Mouse (Mus musculus): ENCODE results near the gene Lima1. TPM values are rescaled to one million over a fixed set of nuclear protein-coding genes. Genes with fewer than 3 reads are reported as not detected.

The Lima1 gene
- total RNA-seq (2023), result 0.59 TPM

DNA sequence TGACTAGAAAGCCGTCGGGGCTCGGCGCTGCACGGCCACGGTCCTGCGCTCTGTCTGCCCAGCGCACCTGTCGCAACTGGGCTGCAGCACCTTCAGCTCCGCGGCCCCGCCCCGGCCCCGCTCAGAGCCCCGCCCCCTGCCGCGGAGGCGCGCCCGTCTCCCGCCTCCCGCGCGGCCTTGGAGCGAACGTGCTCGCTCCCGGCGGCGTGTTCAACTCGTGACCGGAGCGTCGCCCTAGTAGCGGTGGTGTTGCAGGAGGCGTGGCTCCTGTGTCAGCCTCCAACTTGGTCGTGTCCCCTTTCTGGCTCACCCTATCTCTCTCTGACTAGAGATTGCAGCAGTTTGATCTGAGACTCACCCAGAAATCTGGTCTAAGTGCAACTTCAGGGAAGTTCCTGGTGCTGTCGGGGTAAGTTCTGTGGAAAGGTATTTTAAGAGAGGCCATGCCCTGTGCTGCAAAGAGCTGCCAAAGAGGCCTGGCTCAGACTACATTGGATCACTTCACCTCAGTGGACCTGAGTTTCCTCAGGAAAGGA, at the start of gene Lima1:
TSS of gene Lima1 (minus strand) at position 123 of the 536 bp plus-strand sequence.

DNA sequence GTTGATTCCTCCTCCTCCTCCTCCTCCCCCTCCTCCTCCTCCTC, 102.6 kb downstream of the Lima1 start, which contains the start of gene Cers5:
TSS of gene Cers5 (minus strand) at position 5 of the 44 bp plus-strand sequence.

Other genes starting within 250 kb of the Lima1 start
- 6.7 TPM for gene Racgap1, start 223.8 kb downstream of the Lima1 start, total RNA-seq (2023)
- gene Asic1, start 205.1 kb downstream of the Lima1 start, total RNA-seq (2023), result not detected
- gene Smarcd1, start 173.3 kb downstream of the Lima1 start, total RNA-seq (2023), result 64.2 TPM
- gene Gm17349, start 170.0 kb downstream of the Lima1 start, total RNA-seq (2023), result 2.6 TPM
- gene Gpd1, start 157.9 kb downstream of the Lima1 start, total RNA-seq (2023), result 1.3 TPM
- gene Cox14, start 149.8 kb downstream of the Lima1 start, total RNA-seq (2023), result 53.3 TPM
- 62.7 TPM for gene Cers5, start 102.6 kb downstream of the Lima1 start, total RNA-seq (2023)
- gene Fam186a, start 91.6 kb upstream of the Lima1 start, total RNA-seq (2023), result not detected
- 63.7 TPM for gene Larp4, start 94.6 kb upstream of the Lima1 start, total RNA-seq (2023)
- 89.0 TPM for gene Dip2b, start 163.2 kb upstream of the Lima1 start, total RNA-seq (2023)

All from CD4-positive naive resting alpha-beta T cell, adult 76 days (primary cell).